Mouse (Mus musculus) CH12.LX (cell line): ENCODE results near the gene Fbxl20.

Experiments
- CTCF ChIP-seq, 2 experiments: IDR thresholded peaks in 1 of 2; conservative IDR thresholded peaks in 1 of 2; 2 replicates each; pipeline ENCODE4 v1.5.1; 2011 to 2012; ENCODE audit warnings: low read depth in 2 of 2, low read length in 2 of 2, improper control_type of control experiment in 1 of 2, inconsistent platforms in 1 of 2, mild to moderate bottlenecking in 1 of 2, moderate library complexity in 1 of 2
- POLR2AphosphoS2 ChIP-seq: IDR thresholded peaks from 2 replicates; pipeline ENCODE4 v1.6.1; 2011; ENCODE audit warnings: low read depth, low read length, improper control_type of control experiment
- RCOR1 ChIP-seq: conservative IDR thresholded peaks from 2 replicates; pipeline ENCODE4 v1.6.1; 2012; ENCODE audit warnings: low read depth, mild to moderate bottlenecking, inconsistent platforms, low read length, improper control_type of control experiment
- ZNF384 ChIP-seq: IDR thresholded peaks from 2 replicates; pipeline ENCODE4 v1.6.1; 2012; ENCODE audit warnings: low read depth, low read length, improper control_type of control experiment, inconsistent platforms

GRCm38 (mm10) chr11:98057466-98057865, 92.7 kb downstream of the Fbxl20 start:
- TF ChIP-seq CTCF (conservative IDR thresholded peaks at IDR 0.05 in 1 of 2, IDR thresholded peaks at IDR 0.05 in 1 of 2; ENCODE audit: low read depth in 2 of 2, low read length in 2 of 2) (no peak), ZNF384 (no peak), RCOR1 (no peak), POLR2AphosphoS2 (no peak)
